In genomic region chr16:75065281-75065680, GRCm38 (mm10) we compare ENCODE assay signal across 28 mouse cellular contexts.
"Had no signal": no experiment of that assay in that cellular context is flagged by ENCODE, and none has a peak within 500 bp of the region (broad histone marks: within the 10 kb centered on the region; RNA-seq: fewer than 3 reads in every experiment).

No protein-coding gene starts in this region.

- H3K9me3 ChIP-seq: limb, embryonic 12.5 days; limb, embryonic 13.5 days; limb, embryonic 15.5 days; liver, embryonic 12.5 days; liver, embryonic 13.5 days; liver, embryonic 15.5 days; lung, embryonic 15.5 days; midbrain, embryonic 10.5 days; midbrain, embryonic 12.5 days; midbrain, embryonic 13.5 days; midbrain, embryonic 15.5 days; neural tube, embryonic 12.5 days; neural tube, embryonic 13.5 days had no signal

- H3K27ac ChIP-seq: limb, embryonic 12.5 days; limb, embryonic 13.5 days; limb, embryonic 15.5 days; liver, embryonic 12.5 days; liver, embryonic 13.5 days; liver, embryonic 14.5 days; liver, embryonic 15.5 days; lung, embryonic 15.5 days; macrophage; midbrain, embryonic 10.5 days; midbrain, embryonic 12.5 days; midbrain, embryonic 13.5 days; midbrain, embryonic 15.5 days; neural tube, embryonic 12.5 days; neural tube, embryonic 13.5 days had no signal

- H3K27me3 ChIP-seq: limb, embryonic 12.5 days; limb, embryonic 13.5 days; limb, embryonic 15.5 days; liver, embryonic 12.5 days; liver, embryonic 13.5 days; liver, embryonic 15.5 days; lung, embryonic 15.5 days; megakaryocyte, embryonic 14.5 days; midbrain, embryonic 12.5 days; midbrain, embryonic 13.5 days; midbrain, embryonic 15.5 days; neural tube, embryonic 12.5 days; neural tube, embryonic 13.5 days had no signal

- H3K4me3 ChIP-seq: limb, embryonic 12.5 days; limb, embryonic 13.5 days; limb, embryonic 15.5 days; liver, embryonic 12.5 days; liver, embryonic 13.5 days; liver, embryonic 15.5 days; lung, embryonic 15.5 days; megakaryocyte, embryonic 14.5 days; midbrain, embryonic 10.5 days; midbrain, embryonic 12.5 days; midbrain, embryonic 13.5 days; midbrain, embryonic 15.5 days; myocyte; neural tube, embryonic 12.5 days; neural tube, embryonic 13.5 days had no signal

- H3K4me1 ChIP-seq: limb, embryonic 12.5 days; limb, embryonic 13.5 days; limb, embryonic 15.5 days; liver, embryonic 12.5 days; liver, embryonic 13.5 days; liver, embryonic 15.5 days; lung, embryonic 15.5 days; megakaryocyte, embryonic 14.5 days; midbrain, embryonic 10.5 days; midbrain, embryonic 12.5 days; midbrain, embryonic 13.5 days; midbrain, embryonic 15.5 days; neural tube, embryonic 12.5 days; neural tube, embryonic 13.5 days had no signal

- DNase-seq: left cerebral cortex, postnatal 4 days; liver; liver, embryonic 13.5 days; liver, postnatal 0 days; lung, adult 18-20 months; lung, adult 2 months; lung, embryonic 14.5 days; lung, postnatal 10 days; lung, postnatal 14 days; lung, postnatal 36 days; lung, postnatal 4 days; midbrain, embryonic 14.5 days had no signal

- H3K36me3 ChIP-seq: limb, embryonic 12.5 days; limb, embryonic 13.5 days; limb, embryonic 15.5 days; liver, embryonic 12.5 days; liver, embryonic 13.5 days; liver, embryonic 15.5 days; lung, embryonic 15.5 days; midbrain, embryonic 10.5 days; midbrain, embryonic 12.5 days; midbrain, embryonic 13.5 days; midbrain, embryonic 15.5 days; neural tube, embryonic 12.5 days; neural tube, embryonic 13.5 days had no signal
